Mouse (Mus musculus) hindbrain, embryonic 16.5 days (tissue): ENCODE measurements around the gene Chst5. TPM values are rescaled to one million over a fixed set of nuclear protein-coding genes. Genes with fewer than 3 reads are reported as not detected.
A peak's percentile ranks its signal among the peaks of the same experiment; 100 is the strongest.
"Not testable (repeated sequence)": the region's sequence is repeated elsewhere in the genome, so short reads cannot be mapped to it uniquely, and the experiment has no call there.

Experiments
- ATAC-seq: fragments of 200-750 bp; cut with Nextera tagmentation; 2 replicates; pipeline ENCODE4 v1.8.0; 2017; ENCODE audit warnings: moderate TSS enrichment, moderate library complexity
- H3K27ac ChIP-seq: fragments of 300-500 bp; sonication (generic); 2 replicates; pipeline ENCODE4 v1.5.1; 2014; ENCODE audit warnings: low read depth, mild to moderate bottlenecking, control low read depth, low read length, moderate library complexity
- H3K27me3 ChIP-seq: fragments of 300-500 bp; sonication (generic); replicated peaks from 2 replicates; pipeline ENCODE4 v1.6.1; 2014; ENCODE audit warnings: low read length; ENCODE audit not compliant: control insufficient read depth, insufficient read depth
- H3K36me3 ChIP-seq: fragments of 300-500 bp; sonication (generic); 2 replicates; pipeline ENCODE4 v1.6.1; 2014; ENCODE audit warnings: mild to moderate bottlenecking, low read length, moderate library complexity, mixed read lengths; ENCODE audit not compliant: control insufficient read depth, insufficient read depth
- H3K4me1 ChIP-seq: fragments of 300-500 bp; sonication (generic); 2 replicates; pipeline ENCODE4 v1.6.1; 2014; ENCODE audit warnings: low read depth, low read length; ENCODE audit not compliant: control insufficient read depth, insufficient read depth
- H3K4me2 ChIP-seq: fragments of 300-500 bp; sonication (generic); 2 replicates; pipeline ENCODE4 v1.6.1; 2014; ENCODE audit warnings: mild to moderate bottlenecking, low read length, control low read depth, moderate library complexity
- H3K4me3 ChIP-seq: fragments of 300-500 bp; sonication (generic); 2 replicates; pipeline ENCODE4 v1.5.1; 2014; ENCODE audit warnings: mild to moderate bottlenecking, low read length, control low read depth, moderate library complexity
- H3K9ac ChIP-seq: fragments of 300-500 bp; sonication (generic); 2 replicates; pipeline ENCODE4 v1.6.1; 2014; ENCODE audit warnings: low read depth, mild to moderate bottlenecking, control low read depth, low read length, moderate library complexity
- H3K9me3 ChIP-seq: fragments of 300-500 bp; sonication (generic); 2 replicates; pipeline ENCODE4 v1.6.1; 2014; ENCODE audit warnings: mild to moderate bottlenecking, low read length, moderate library complexity; ENCODE audit not compliant: control insufficient read depth
- WGBS: fragments of 180-500 bp; shearing (Covaris S2); extraction: QIAGEN DNeasy Blood & Tissue Kit; methylation state at CpG from one replicate; pipeline ENCODE4 v1.1.7; 2014; 5-methylcytosine and 5-hydroxymethylcytosine counted together
- polyA plus RNA-seq: library from polyadenylated mRNA; unstranded; fragments of >200 nt; fragmentation: Nextera tagmentation; extraction: Ambion mirVana; gene quantifications from 2 replicates; pipeline ENCODE4 v1.2.1, GENCODE M21; 2015

The Chst5 gene
- polyA plus RNA-seq, 1 experiment from 2014 or later = 4.4 TPM

DNA sequence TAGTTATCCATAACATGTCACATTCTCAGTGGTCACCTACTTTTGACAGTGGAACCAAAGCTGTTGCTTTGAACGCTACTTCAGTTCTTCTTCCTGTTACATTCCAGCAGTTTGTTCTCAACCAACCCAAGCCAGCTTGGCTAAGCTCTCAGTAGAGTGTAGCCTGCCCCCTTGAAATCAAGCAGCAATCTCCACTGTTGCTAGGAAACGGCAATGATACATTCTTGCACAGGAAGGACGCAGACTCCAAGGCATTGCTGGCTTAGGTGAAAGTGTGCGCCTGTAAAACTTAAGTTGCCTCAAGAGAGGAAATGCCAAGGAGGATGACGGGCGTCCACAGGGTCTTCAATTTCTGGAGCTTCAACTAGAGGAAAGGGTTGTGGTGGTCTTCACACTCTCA is 44.4 kb downstream of the Chst5 start:
- Histone ChIP-seq H3K9me3 (no peaks in the 10 kb centered on the region), H3K27ac (no peak overlapping the region), H3K4me2 (no peak overlapping the region), H3K9ac (no peak overlapping the region), H3K4me1 (no peaks in the 10 kb centered on the region), H3K4me3 (no peak overlapping the region), H3K36me3 (no peaks in the 10 kb centered on the region), H3K27me3 (no peaks in the 10 kb centered on the region)
- 87% methylated on average over 6 of the region's 6 CpGs for WGBS
- no peak for ATAC-seq

- Histone ChIP-seq H3K4me1 (no peaks in the 10 kb centered on the region), H3K36me3 (no peaks in the 10 kb centered on the region), H3K27me3 (no peaks in the 10 kb centered on the region), H3K4me3 (no peak overlapping the region), H3K27ac (no peak overlapping the region), H3K4me2 (no peak overlapping the region), H3K9me3 (no peaks in the 10 kb centered on the region), H3K9ac (no peak overlapping the region)
- ATAC-seq = no peak
- WGBS = 94% methylated on average over 8 of the region's 8 CpGs
Observed at GRCm38 (mm10) chr8:111865130-111865852, 45.0 kb downstream of the Chst5 start.

DNA sequence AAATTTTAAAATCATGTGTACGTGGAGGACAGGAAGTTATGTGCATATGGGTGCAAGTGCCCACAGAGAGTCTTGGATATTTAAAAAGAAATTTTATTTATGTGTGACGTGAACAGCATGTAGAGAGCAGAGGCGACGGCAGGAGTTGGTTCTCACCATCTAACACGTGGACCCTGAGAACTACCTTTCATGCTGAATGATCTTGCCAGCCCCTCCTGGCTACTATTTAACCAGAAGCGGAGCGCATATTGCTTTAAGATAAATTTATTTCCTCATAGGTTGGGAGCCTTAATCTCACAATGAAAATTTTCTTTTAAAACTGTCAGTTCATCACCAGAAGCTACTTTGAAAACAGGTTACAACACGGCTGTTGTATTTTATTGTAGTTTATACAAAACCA is 45.6 kb downstream of the Chst5 start:
- Histone ChIP-seq H3K27ac (no peak overlapping the region), H3K4me3 (no peak overlapping the region), H3K9me3 (no peaks in the 10 kb centered on the region), H3K4me1 (no peaks in the 10 kb centered on the region), H3K9ac (no peak overlapping the region), H3K4me2 (no peak overlapping the region), H3K27me3 (no peaks in the 10 kb centered on the region), H3K36me3 (no peaks in the 10 kb centered on the region)
- 94% methylated on average over 8 of the region's 8 CpGs for WGBS
- no peak for ATAC-seq

- Histone ChIP-seq H3K9me3 (no peaks in the 10 kb centered on the region), H3K4me3 (no peak overlapping the region), H3K27ac (no peak overlapping the region), H3K27me3 (no peaks in the 10 kb centered on the region), H3K36me3 (no peaks in the 10 kb centered on the region), H3K9ac (no peak overlapping the region), H3K4me2 (no peak overlapping the region), H3K4me1 (no peaks in the 10 kb centered on the region)
- WGBS = 86% methylated on average over 4 of the region's 4 CpGs
- no peak for ATAC-seq
Observed at GRCm38 (mm10) chr8:111863280-111863679, 47.0 kb downstream of the Chst5 start.

DNA sequence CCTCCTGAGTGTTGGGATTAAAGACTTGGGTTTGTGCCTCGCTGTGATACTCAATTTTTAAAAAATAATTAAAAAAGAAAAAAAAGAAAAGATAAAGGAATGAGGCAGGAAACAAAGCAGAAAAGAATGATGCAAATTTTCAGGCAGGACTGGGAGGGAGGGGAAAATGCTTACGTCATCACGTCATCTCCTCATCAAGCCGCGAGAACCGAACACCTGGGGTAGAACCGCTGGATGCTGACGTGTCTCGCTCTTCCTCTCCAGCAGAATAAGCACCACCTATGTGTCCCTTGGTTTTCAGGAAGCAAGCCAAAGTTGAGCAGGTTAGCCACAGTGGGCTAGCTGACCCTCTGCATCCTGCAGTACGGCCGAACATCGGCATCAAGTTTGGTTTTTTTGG is 54.3 kb downstream of the Chst5 start:
- H3K36me3 ChIP-seq = no peaks in the 10 kb centered on the region
- 90% methylated on average over 12 of the region's 12 CpGs for WGBS
- no peak for ATAC-seq

DNA sequence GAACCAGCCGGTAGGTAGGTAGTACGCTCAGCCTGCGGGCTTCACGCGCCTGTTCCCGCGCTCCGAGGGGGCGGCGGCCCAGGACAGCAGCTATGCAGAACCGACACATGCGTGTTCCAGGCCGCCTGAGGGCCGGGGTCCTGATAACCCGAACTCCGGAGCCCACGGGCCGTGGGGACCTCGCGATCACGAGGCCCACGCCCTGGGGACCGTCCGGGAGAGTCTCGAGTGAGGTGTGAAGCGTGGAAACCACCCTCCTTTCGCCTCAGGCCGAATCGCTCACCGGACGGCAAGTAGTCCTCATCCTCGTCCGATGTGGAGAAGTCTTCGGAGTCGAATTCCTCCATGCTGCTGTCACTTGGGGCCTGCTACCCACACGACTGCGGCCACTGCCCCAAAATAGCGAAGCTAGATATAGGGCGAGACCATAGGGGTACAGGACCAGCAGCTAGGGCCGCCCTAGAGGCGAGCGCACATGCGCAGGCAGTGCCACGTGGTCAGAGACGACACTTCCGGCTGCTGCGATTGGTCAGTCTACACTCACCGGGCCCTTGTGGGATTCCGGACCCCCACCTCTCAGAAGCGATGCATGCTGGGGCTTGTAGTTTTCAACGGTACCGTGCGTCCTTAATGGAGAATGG is 56.3 kb downstream of the Chst5 start, which contains the start of gene Cfdp1:
Gene Cfdp1 (minus strand): TSS at position 431 of the 641 bp plus-strand sequence.
- Histone ChIP-seq H3K27me3 (no peaks in the 10 kb centered on the region), H3K27ac (peak within 1 kb of the TSS; percentile 66), H3K4me2 (peak within 1 kb of the TSS; percentile 92), H3K4me3 (peak within 1 kb of the TSS; percentile 98), H3K4me1 (peaks cover 12% of the 10 kb centered on the region), H3K9me3 (no peaks in the 10 kb centered on the region), H3K36me3 (no peaks in the 10 kb centered on the region), H3K9ac (peak within 1 kb of the TSS; percentile 89)
- under 1% methylated on average over 53 of the region's 53 CpGs for WGBS
- peak; percentile 100 for ATAC-seq

More for the DNA sequence above, 54.3 kb downstream of the Chst5 start:
- H3K27ac ChIP-seq = no peak overlapping the region
- no peak overlapping the region for H3K4me3 ChIP-seq
- no peaks in the 10 kb centered on the region for H3K9me3 ChIP-seq
- no peak overlapping the region for H3K9ac ChIP-seq
- no peaks in the 10 kb centered on the region for H3K27me3 ChIP-seq
- no peak overlapping the region for H3K4me2 ChIP-seq
- H3K4me1 ChIP-seq = peaks cover 12% of the 10 kb centered on the region

DNA sequence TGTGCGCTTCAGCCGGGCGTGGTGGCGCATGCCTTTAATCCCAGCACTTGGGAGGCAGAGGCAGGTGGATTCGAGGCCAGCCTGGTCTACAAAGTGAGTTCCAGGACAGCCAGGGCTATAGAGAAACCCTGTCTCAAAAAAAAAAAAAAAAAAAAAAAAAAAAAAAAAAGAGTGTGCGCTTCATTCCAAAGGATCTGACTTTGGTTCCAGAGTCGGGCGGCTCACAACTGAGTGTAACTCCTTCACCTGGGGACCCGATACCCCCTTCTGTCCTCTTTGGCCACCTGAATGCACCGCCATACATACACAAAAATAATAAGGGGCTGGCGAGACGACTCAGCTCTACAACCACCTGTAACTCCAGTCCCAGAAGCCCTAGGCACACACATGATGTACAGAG is 57.0 kb downstream of the Chst5 start:
- WGBS = 59% methylated on average over 12 of the region's 12 CpGs
- peak overlapping the region; percentile 92 for H3K4me2 ChIP-seq
- peak overlapping the region; percentile 98 for H3K4me3 ChIP-seq
- H3K27me3 ChIP-seq, H3K36me3 ChIP-seq, H3K27ac ChIP-seq, H3K9me3 ChIP-seq, ATAC-seq: not testable (repeated sequence)
- peak overlapping the region; percentile 89 for H3K9ac ChIP-seq
- peaks cover 12% of the 10 kb centered on the region for H3K4me1 ChIP-seq

GRCm38 (mm10) chr8:111846746-111847145 is 63.5 kb downstream of the Chst5 start:
- Histone ChIP-seq H3K9me3 (no peaks in the 10 kb centered on the region), H3K27ac (no peak overlapping the region), H3K27me3 (no peaks in the 10 kb centered on the region), H3K4me3 (no peak overlapping the region), H3K36me3 (peaks cover 9% of the 10 kb centered on the region; the same call in 1 of the 2 replicates), H3K4me2 (no peak overlapping the region), H3K9ac (no peak overlapping the region), H3K4me1 (no peaks in the 10 kb centered on the region)
- 97% methylated on average over 6 of the region's 6 CpGs for WGBS
- ATAC-seq = no peak
